Mouse (Mus musculus): ENCODE results near the gene Sft2d1.

The Sft2d1 gene

GRCm38 (mm10) chr17:8310838-8311614 lies at the start of gene Sft2d1:
TSS of gene Sft2d1 (plus strand) at chr17:8311102.
- peak; percentile 98 for DNase-seq

- DNase-seq = peak; percentile 87
Observed at GRCm38 (mm10) chr17:8264638-8265037, 46.3 kb upstream of the Sft2d1 start.

GRCm38 (mm10) chr17:8272054-8272749 lies 38.7 kb upstream of the Sft2d1 start:
- DNase-seq = no peak

GRCm38 (mm10) chr17:8272951-8273350 lies 38.0 kb upstream of the Sft2d1 start:
- no peak for DNase-seq

GRCm38 (mm10) chr17:8276071-8276470 lies 34.8 kb upstream of the Sft2d1 start:
- DNase-seq = peak; percentile 85

GRCm38 (mm10) chr17:8276680-8277079 lies 34.2 kb upstream of the Sft2d1 start:
- no peak for DNase-seq

GRCm38 (mm10) chr17:8277266-8277665 lies 33.6 kb upstream of the Sft2d1 start:
- no peak for DNase-seq

GRCm38 (mm10) chr17:8278356-8278755 lies 32.5 kb upstream of the Sft2d1 start:
- DNase-seq = peak; percentile 62

- peak; percentile 97 for DNase-seq
Observed at GRCm38 (mm10) chr17:8282821-8283525, 27.9 kb upstream of the Sft2d1 start, which contains the start of gene Mpc1. TSS of gene Mpc1 (plus strand) at chr17:8282904.

GRCm38 (mm10) chr17:8283526-8284253 lies 27.2 kb upstream of the Sft2d1 start:
- peak; percentile 97 for DNase-seq

- peak; percentile 61 for DNase-seq
Observed at GRCm38 (mm10) chr17:8284254-8284661, 26.6 kb upstream of the Sft2d1 start.

- no peak for DNase-seq
Observed at GRCm38 (mm10) chr17:8285056-8285455, 25.8 kb upstream of the Sft2d1 start.

GRCm38 (mm10) chr17:8286987-8287386 lies 23.9 kb upstream of the Sft2d1 start:
- DNase-seq = no peak

- peak; percentile 59 for DNase-seq
Observed at GRCm38 (mm10) chr17:8289993-8290679, 20.8 kb upstream of the Sft2d1 start.

GRCm38 (mm10) chr17:8290736-8291135 lies 20.2 kb upstream of the Sft2d1 start:
- DNase-seq = peak; percentile 53

- DNase-seq = no peak
Observed at GRCm38 (mm10) chr17:8295825-8296224, 15.1 kb upstream of the Sft2d1 start.

- no peak for DNase-seq
Observed at GRCm38 (mm10) chr17:8296313-8296844, 14.5 kb upstream of the Sft2d1 start.

- DNase-seq = no peak
Observed at GRCm38 (mm10) chr17:8297746-8298145, 13.2 kb upstream of the Sft2d1 start.

- no peak for DNase-seq
Observed at GRCm38 (mm10) chr17:8298281-8298680, 12.6 kb upstream of the Sft2d1 start.

- no peak for DNase-seq
Observed at GRCm38 (mm10) chr17:8299524-8299923, 11.4 kb upstream of the Sft2d1 start.

- DNase-seq = no peak
Observed at GRCm38 (mm10) chr17:8301515-8301914, 9.4 kb upstream of the Sft2d1 start.

Measured in kidney, adult 9 months (tissue).